ENCODE assay signal across 12 mouse cellular contexts in genomic region chr6:145182044-145182443, GRCm38 (mm10). TPM values are rescaled to one million over a fixed set of nuclear protein-coding genes. Genes with fewer than 3 reads are reported as not detected.
DNase-seq lines count a peak whose midpoint lies in the region; ATAC-seq and TF ChIP-seq lines count a peak whose summit lies in the region.
"Had no signal": no experiment of that assay in that cellular context is flagged by ENCODE, and none has a peak within 500 bp of the region (broad histone marks: within the 10 kb centered on the region; RNA-seq: fewer than 3 reads in every experiment).

No protein-coding gene starts in this region.

- H3K9me3 ChIP-seq in liver, embryonic 12.5 days (replicated peaks), result no peaks in the 10 kb centered on the region
- H3K9me3 ChIP-seq: hindbrain, embryonic 12.5 days; liver, embryonic 13.5 days; midbrain, embryonic 15.5 days had no signal

- no peak for TF ChIP-seq POLR2A in liver, adult 2 months (IDR thresholded peaks at IDR 0.05; ENCODE audit: extremely low read depth, insufficient read depth, low read length)

- H3K9ac ChIP-seq in liver, adult 2 months (ENCODE audit: low read depth, low read length), result no peak overlapping the region
- H3K9ac ChIP-seq in liver, embryonic 12.5 days, result no peak overlapping the region
- H3K9ac ChIP-seq: hindbrain, embryonic 12.5 days; liver, embryonic 13.5 days; midbrain, embryonic 15.5 days had no signal

- no peaks in the 10 kb centered on the region for H3K79me2 ChIP-seq in liver, adult 2 months (ENCODE audit: control insufficient read depth, insufficient read depth, low read length)

- H3K36me3 ChIP-seq in liver, adult 2 months (ENCODE audit: control insufficient read depth, insufficient read depth, low read length), result no peaks in the 10 kb centered on the region
- no peaks in the 10 kb centered on the region for H3K36me3 ChIP-seq in liver, embryonic 12.5 days
- H3K36me3 ChIP-seq: hindbrain, embryonic 12.5 days; liver, embryonic 13.5 days; midbrain, embryonic 15.5 days had no signal

- intact Hi-C loops in heart, postnatal 36 days (cut with DNase I), result loop anchor here (5.0 kb wide), 1 partner anchor 60 kb away; no protein-coding TSS in a partner anchor

- H3K4me3 ChIP-seq in liver, adult 2 months (ENCODE audit: insufficient read depth, low read depth, low read length), result no peak overlapping the region
- H3K4me3 ChIP-seq in liver, embryonic 12.5 days, result no peak overlapping the region
- H3K4me3 ChIP-seq: hindbrain, embryonic 12.5 days; liver, embryonic 13.5 days; midbrain, embryonic 15.5 days had no signal

- no peak overlapping the region for H3K4me2 ChIP-seq in liver, embryonic 12.5 days
- H3K4me2 ChIP-seq: hindbrain, embryonic 12.5 days; liver, embryonic 13.5 days; midbrain, embryonic 15.5 days had no signal

- ATAC-seq in liver, embryonic 12.5 days, result no peak
- ATAC-seq in cerebellum, adult (ENCODE audit: insufficient number of reproducible peaks, low FRiP score, low TSS enrichment), result no peak
- ATAC-seq: midbrain, embryonic 15.5 days had no signal

- no peaks in the 10 kb centered on the region; the same call in 1 of the 2 replicates for H3K27me3 ChIP-seq in liver, adult 2 months (ENCODE audit: control insufficient read depth, insufficient read depth, low read length)
- H3K27me3 ChIP-seq in liver, embryonic 12.5 days (replicated peaks), result no peaks in the 10 kb centered on the region
- H3K27me3 ChIP-seq: liver, embryonic 13.5 days; midbrain, embryonic 15.5 days had no signal

- TF ChIP-seq CTCF in liver, adult 2 months (IDR thresholded peaks at IDR 0.05; ENCODE audit: low read depth, low read length), result no peak

- peak; percentile 14 for DNase-seq in liver, adult 2 months (ENCODE audit: extremely low read depth, low read depth, low spot score)
- peak; percentile 98 for DNase-seq in heart, adult 11 months
- DNase-seq in heart, postnatal 36 days, result peak; percentile 55 to 57
- DNase-seq in testis, postnatal 10 days (ENCODE audit: low spot score), result peak; percentile 67
- DNase-seq in cerebellum, adult 8-10 months, result no peak
- DNase-seq: cerebellum, adult 11-12 months; liver, embryonic 13.5 days; thymus, adult 18-20 months had no signal

- no peaks in the 10 kb centered on the region for H3K4me1 ChIP-seq in liver, adult 2 months (ENCODE audit: control insufficient read depth, insufficient read depth, low read length)
- H3K4me1 ChIP-seq in liver, embryonic 12.5 days, result no peaks in the 10 kb centered on the region
- H3K4me1 ChIP-seq: hindbrain, embryonic 12.5 days; liver, embryonic 13.5 days; midbrain, embryonic 15.5 days had no signal

- H3K27ac ChIP-seq in liver, adult 2 months (replicated peaks; ENCODE audit: insufficient read depth, low read depth, low read length), result no peak overlapping the region
- H3K27ac ChIP-seq in liver, embryonic 12.5 days, result no peak overlapping the region
- H3K27ac ChIP-seq: hindbrain, embryonic 12.5 days; liver, embryonic 13.5 days; midbrain, embryonic 15.5 days had no signal

- 66% methylated on average over 8 of the region's 8 CpGs for WGBS in liver, adult 2 months
- WGBS in liver, embryonic 12.5 days (ENCODE audit: insufficient replicate concordance), result 47% methylated on average over 8 of the region's 8 CpGs

RNA-seq across cellular contexts. Expression of gene Casc1, which starts 28.8 kb away (rescaled TPM):
- total RNA-seq in liver, adult 2 months (2014; rRNA removed), result 0.13 and 0.18 TPM in 2 replicates
- polyA plus RNA-seq in liver, adult 2 months (2012; rRNA removed), result 0.02 TPM in 1 of 2 replicates, not detected in the other
- 0.13 TPM in 2 replicates for polyA plus RNA-seq in liver, embryonic 12.5 days (2016; fragmentation: Nextera tagmentation; extraction: Ambion mirVana)
- 1 to 10 TPM; 1.1 to 1.4 TPM for total RNA-seq in heart, postnatal 36 days (2021)

RNA-seq across cellular contexts. Expression of gene Etfrf1, which starts 28.9 kb away (rescaled TPM):
- total RNA-seq in liver, adult 2 months (2014; rRNA removed), result 50.1 and 61.1 TPM in 2 replicates
- polyA plus RNA-seq in liver, adult 2 months (2012; rRNA removed), result 18.0 and 20.9 TPM in 2 replicates
- polyA plus RNA-seq in liver, embryonic 12.5 days (2016; fragmentation: Nextera tagmentation; extraction: Ambion mirVana), result 16.6 and 16.7 TPM in 2 replicates
- 100 to 1,000 TPM; 103 to 119 TPM for total RNA-seq in heart, postnatal 36 days (2021)
